Comparison of ENCODE assay signal across 16 mouse cellular contexts in the genomic region with DNA sequence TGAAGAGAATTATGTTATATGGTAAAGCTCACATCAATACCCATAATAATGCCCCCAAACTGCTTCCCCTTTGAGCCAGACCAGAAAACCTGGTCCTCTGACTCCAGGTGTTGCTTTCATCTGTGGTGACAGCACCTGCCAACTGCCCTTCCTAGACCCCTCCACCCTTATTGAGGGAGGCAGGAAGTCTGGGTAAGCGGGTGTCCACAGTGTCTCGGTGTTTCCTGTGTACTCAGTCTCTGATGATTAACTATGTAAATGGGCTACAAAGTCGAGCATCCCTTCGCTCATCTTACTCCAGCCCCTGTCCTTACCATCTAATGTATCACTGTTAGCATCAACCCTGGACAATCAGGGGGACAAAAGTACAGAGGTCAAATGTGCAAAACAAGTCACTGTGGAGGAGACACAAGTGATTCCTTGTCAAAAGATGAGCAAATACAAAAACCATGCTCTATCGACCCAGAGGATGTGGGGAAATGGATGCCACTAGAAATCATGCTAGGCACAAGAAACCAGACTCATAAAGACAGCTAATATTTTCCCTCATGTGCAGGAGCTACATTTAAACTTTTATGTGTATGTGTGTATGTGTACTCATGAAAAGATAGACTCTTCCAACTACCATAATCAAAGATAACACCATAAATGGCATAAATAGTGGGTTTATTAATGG.
"Had no signal": no experiment of that assay in that cellular context is flagged by ENCODE, and none has a peak within 500 bp of the region (broad histone marks: within the 10 kb centered on the region; RNA-seq: fewer than 3 reads in every experiment).

No protein-coding gene starts in this region.

- H3K27ac ChIP-seq: kidney, postnatal 0 days; limb, embryonic 15.5 days; liver, embryonic 13.5 days; lung, embryonic 15.5 days; macrophage; midbrain, embryonic 12.5 days had no signal

- ATAC-seq: liver, postnatal 0 days; midbrain, embryonic 16.5 days had no signal

- H3K4me3 ChIP-seq: limb, embryonic 15.5 days; liver, embryonic 13.5 days; lung, embryonic 15.5 days; midbrain, embryonic 12.5 days had no signal

- H3K27me3 ChIP-seq: limb, embryonic 15.5 days; liver, embryonic 13.5 days; lung, embryonic 15.5 days; midbrain, embryonic 12.5 days had no signal

- H3K4me1 ChIP-seq: liver, embryonic 13.5 days; midbrain, embryonic 12.5 days had no signal

- H3K36me3 ChIP-seq: liver, embryonic 13.5 days; lung, embryonic 15.5 days; midbrain, embryonic 12.5 days had no signal

- H3K9me3 ChIP-seq: limb, embryonic 15.5 days; liver, embryonic 13.5 days; lung, embryonic 15.5 days; midbrain, embryonic 12.5 days had no signal

- DNase-seq: kidney, adult 11 months; kidney, adult 9 months; kidney, postnatal 36 days; layer of hippocampus, adult 9-11 months; layer of hippocampus, postnatal 36 days; liver, embryonic 13.5 days; liver, postnatal 0 days; lung, postnatal 14 days; right cerebral cortex, adult 18-20 months; right cerebral cortex, postnatal 25 days had no signal
